Mouse (Mus musculus): ENCODE measurements around the gene Gm20388.

GRCm38 (mm10) chr8:123993597-123993996, 4083.0 kb downstream of the Gm20388 start:
- TF ChIP-seq ZC3H11A (IDR thresholded peaks at IDR 0.05; ENCODE audit: borderline replicate concordance, low read depth, low read length), result no peak
- TF ChIP-seq MAFK (IDR thresholded peaks at IDR 0.05; ENCODE audit: insufficient read depth, low read depth, low read length), result no peak
- TF ChIP-seq HCFC1 (IDR thresholded peaks at IDR 0.05; ENCODE audit: borderline replicate concordance, insufficient read depth, low read length), result no peak
